Mouse (Mus musculus) heart, postnatal 25 days (tissue): ENCODE measurements at regions not wholly inside any gene's neighbourhood (a gene's known extent, or its start where the extent isn't known, plus 50 kb on each side); places are given as distances from the start of the nearest gene placed in this dataset.
"Not testable (repeated sequence)": the region's sequence is repeated elsewhere in the genome, so short reads cannot be mapped to it uniquely, and the experiment has no call there.

Source experiments
- DNase-seq: peaks from one replicate; pipeline ENCODE4 v3.0.0; 2022; ENCODE audit warnings: low spot score
- intact Hi-C: fragments of 180-260 bp; cut with DNase I; formaldehyde crosslinking; loops from one replicate; pipeline ENCODE4 v1.15.1; 2025

DNA sequence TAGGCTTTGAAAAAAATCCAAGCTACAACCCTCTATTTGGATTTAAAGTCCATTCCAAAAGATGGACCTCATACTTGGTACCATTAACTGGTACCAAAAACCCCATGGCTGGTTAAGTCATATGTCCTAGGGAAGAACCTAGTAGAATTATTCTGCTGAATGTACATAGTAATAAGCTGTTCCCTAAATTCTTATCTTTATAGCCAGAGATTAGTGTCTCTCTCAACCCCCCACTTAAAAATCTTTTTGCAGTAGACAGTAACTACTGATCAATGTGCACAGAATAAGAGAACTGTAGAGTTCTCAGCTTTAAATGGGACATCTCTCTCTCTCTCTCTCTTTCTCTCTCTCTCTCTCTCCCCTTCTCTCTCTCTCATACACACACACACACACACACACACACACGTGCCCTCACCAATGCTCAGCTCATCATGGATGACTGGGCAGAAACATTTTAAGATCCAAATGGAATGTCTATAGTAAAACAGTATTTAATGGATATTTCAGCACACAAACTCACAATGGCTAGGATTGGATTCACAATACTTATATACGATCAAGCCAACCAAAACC lies 640.2 kb upstream of the Slc8a1 start:
- intact Hi-C loops = no loop called here
- no peak for DNase-seq

DNA sequence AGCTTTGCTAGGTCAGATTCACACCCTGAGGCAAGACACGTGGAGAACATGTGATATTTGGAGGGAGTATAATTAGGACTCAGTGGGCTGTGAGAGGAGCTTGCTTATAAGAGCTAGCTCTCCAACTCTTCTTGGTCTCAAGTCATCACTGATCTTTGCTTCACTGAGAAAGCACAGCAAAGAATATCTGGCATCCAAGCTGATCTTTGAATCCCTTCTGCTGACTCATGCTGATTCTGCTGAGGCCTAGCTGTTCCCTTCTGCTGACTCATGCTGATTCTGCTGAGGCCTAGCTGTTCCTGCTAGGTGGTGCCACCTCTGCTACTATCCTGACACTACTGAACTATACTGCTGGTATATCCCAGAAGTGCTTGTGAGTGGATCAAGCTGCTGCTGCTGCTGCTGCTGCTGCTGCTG lies 639.0 kb upstream of the Slc8a1 start:
- no peak for DNase-seq
- intact Hi-C loops = no loop called here

DNA sequence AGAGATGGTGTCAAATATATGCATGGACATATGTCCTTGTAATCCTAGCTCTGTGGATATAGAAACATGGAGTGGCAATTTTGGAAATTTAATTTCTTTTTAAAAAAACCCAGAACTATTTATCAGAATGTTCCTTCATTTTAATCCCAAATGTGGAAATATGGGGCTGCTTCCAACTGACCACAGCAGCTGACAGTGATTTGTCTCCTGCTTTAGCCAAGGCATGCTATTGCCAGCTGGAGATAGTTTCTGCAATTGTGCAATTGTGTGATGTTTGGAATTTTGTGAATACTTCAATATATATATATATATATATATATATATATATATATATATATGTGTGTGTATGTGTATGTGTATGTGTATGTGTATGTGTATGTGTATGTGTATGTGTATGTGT lies 629.7 kb upstream of the Slc8a1 start:
- intact Hi-C loops = no loop called here
- no peak for DNase-seq

GRCm38 (mm10) chr17:82366001-82366400 lies 627.8 kb upstream of the Slc8a1 start:
- intact Hi-C loops = no loop called here
- DNase-seq = no peak

- DNase-seq = no peak
- intact Hi-C loops = no loop called here
Measured at GRCm38 (mm10) chr17:82348636-82349035, 610.5 kb upstream of the Slc8a1 start.

GRCm38 (mm10) chr17:82331429-82331828 lies 593.3 kb upstream of the Slc8a1 start:
- intact Hi-C loops = no loop called here
- DNase-seq = no peak

- no peak for DNase-seq
- intact Hi-C loops = no loop called here
Measured at GRCm38 (mm10) chr17:82312191-82312590, 574.0 kb upstream of the Slc8a1 start.

DNA sequence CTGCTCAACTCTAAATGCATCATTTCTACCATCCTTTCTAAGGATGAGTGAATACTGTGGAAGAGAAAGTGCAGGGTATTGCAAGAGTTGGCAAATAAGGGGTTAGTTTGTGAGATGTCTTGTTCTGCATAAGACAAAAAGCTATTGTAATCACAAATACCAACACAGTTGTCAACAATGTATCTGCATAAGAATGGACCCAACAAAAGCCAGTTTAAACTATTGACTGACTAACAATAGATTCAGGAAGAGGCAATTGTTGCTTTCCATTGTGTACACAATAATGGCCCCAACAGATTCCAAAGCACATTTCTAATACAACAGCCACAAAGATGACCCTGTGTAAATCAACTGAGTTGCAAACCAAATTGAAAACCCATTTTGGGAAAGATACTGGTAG lies 568.2 kb upstream of the Slc8a1 start:
- DNase-seq = no peak
- intact Hi-C loops = no loop called here

DNA sequence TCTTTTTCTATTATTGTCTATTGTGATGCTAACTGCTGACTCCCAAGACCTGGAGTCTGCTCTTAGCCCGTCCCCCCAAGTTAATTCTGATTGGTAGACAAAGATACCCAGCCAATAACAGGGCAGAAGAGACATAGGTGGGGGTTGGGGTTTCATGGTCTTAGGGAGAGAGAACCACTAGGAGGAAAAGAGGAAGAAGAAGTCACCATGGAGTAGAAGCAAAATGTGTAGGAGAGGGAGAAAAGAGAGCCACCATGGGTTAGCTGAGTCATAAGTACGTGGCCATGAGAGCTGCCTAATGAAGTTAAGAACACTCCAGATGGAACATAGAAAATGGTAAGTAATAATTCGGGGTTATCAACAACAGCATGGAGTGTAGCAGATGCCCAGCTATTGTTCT lies 539.6 kb upstream of the Slc8a1 start:
- intact Hi-C loops = no loop called here
- DNase-seq = no peak

- intact Hi-C loops = no loop called here
- no peak for DNase-seq
Measured at GRCm38 (mm10) chr17:82273946-82274345, 535.8 kb upstream of the Slc8a1 start.

- intact Hi-C loops = no loop called here
- no peak for DNase-seq
Measured at GRCm38 (mm10) chr17:82272845-82273244, 534.7 kb upstream of the Slc8a1 start.

GRCm38 (mm10) chr17:82266842-82267241 lies 528.7 kb upstream of the Slc8a1 start:
- intact Hi-C loops, DNase-seq: not testable (repeated sequence)

DNA sequence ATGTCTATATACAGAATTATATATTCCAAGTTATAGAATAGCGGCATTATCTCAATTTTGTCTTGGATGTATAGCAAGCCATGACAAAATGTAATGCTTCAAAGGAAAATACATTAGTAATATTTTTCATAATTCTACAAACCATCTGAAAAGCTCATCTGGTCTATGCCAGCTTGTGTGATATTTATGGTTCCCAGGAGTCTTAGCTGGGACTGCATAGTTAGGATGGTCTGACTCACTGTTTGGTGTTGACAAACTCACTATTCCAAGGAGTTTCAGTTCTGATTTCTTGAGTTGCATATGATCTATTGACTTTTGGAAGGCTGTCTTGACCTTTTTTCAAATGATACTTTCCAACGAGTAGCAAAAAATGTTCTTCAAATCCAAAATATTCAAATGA lies 514.2 kb upstream of the Slc8a1 start:
- DNase-seq = no peak
- intact Hi-C loops = no loop called here

- no peak for DNase-seq
- intact Hi-C loops = no loop called here
Measured at GRCm38 (mm10) chr17:82251841-82252240, 513.7 kb upstream of the Slc8a1 start.

DNA sequence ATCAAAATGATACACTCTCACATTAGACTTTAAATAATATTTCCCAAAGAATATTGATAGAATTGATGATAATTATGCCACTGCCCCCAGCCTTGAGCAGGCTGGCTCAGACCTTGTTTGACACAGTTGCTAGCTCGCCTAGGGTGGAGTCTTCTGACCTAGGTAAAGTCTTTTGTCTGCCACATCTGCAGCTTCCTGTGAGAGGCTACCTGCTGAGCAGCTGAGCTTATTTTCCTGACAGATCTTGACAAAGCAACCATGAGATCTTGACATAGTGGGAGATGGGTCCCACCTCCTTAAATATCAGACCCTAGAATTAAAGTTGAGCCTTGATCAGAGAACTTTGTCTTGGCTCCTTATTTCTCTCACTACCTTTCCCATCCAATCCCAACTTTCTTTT lies 500.2 kb upstream of the Slc8a1 start:
- no peak for DNase-seq
- intact Hi-C loops = no loop called here

DNA sequence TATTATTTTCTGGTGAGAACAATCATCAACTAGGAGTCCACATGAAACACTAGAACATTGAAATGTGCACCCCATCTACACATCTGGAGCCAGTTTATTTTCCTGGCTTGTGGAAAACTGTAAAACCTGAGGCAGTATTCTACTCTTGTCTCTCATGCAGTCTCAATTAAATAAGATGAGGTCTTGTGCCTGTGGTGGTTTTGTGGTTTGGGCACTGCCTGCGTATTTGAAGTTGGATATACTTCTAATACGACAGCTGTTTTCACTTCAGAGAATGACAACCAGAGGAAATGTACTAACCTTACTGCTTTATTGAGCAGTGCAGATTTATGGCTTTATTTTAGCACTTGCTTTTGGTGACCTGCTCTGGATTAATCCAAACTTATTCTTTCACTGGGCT lies 499.3 kb upstream of the Slc8a1 start:
- intact Hi-C loops = no loop called here
- no peak for DNase-seq

- DNase-seq = no peak
- intact Hi-C loops = no loop called here
Measured at GRCm38 (mm10) chr17:82215728-82216623, 477.8 kb upstream of the Slc8a1 start.

- intact Hi-C loops = no loop called here
- no peak for DNase-seq
Measured at GRCm38 (mm10) chr17:82199981-82200380, 461.8 kb upstream of the Slc8a1 start.

DNA sequence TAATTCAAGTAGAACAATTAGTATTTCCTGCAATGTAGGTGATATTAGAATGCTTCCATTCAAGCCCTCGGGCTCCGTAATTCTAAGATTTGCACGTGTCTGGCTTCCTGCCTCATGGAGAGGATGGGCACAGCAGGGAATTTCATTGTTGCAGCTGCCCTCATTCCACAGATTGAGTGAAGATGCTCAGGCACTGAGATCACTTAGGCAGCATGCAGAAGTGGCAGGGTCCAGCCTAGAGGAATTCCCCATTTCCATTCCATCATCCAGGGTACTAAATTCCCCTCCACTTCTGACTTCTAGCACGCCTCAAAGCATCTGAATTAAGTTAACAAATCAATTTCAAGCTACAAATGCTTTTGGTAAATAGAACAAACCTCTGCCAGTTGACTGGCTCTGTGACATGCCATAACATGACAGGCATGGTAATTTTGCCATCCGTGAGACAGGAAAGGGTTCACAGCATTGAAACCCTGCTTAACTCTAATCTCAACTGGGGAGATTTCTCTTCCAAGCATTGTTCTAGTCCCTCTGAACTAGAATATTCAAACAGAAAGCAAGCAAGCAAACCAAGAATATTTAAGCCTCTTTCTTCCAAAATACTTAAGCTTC lies 461.0 kb upstream of the Slc8a1 start:
- no peak for DNase-seq
- intact Hi-C loops = no loop called here

DNA sequence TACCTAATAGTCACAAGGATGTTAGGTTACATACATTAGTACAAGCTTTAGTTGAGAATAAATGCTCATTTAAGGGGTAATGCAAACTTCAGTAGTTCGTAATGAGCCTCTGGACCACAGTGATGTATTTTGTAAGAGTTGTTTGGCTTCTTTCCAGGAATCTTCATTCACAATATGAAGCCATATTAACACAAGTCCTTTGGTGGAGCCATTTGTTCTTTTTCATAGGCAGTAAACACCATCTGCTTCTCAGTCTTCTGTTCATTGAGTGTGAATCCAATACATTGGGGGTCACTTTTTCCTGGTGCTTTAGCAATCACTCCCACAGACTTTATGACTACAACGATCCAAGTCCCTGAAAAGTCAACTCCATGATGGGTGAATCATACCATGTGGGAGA lies 446.1 kb upstream of the Slc8a1 start:
- DNase-seq = no peak
- intact Hi-C loops = no loop called here

- no peak for DNase-seq
- intact Hi-C loops = no loop called here
Measured at GRCm38 (mm10) chr17:82171216-82171615, 433.0 kb upstream of the Slc8a1 start.
